Mouse (Mus musculus) gastrocnemius, postnatal 14 days (tissue): Measurements from ENCODE around the gene A630001G21Rik. TPM values are rescaled to one million over a fixed set of nuclear protein-coding genes. Genes with fewer than 3 reads are reported as not detected.

Source experiments
- DNase-seq: peaks from one replicate; pipeline ENCODE4 v3.0.0; 2021; ENCODE audit warnings: mixed read lengths
- intact Hi-C: fragments of 180-260 bp; cut with DNase I; formaldehyde crosslinking; loops from one replicate; pipeline ENCODE4 v1.15.1; 2025; ENCODE audit warnings: low total_unique reads
- total RNA-seq, 2 experiments: library from RNA; stranded (reverse); gene quantifications; 2 replicates each; pipeline ENCODE4 v1.2.3; 2021

A630001G21Rik gene
- total RNA-seq, 2 experiments from 2014 or later, result 0.90 TPM; not detected in 1

GRCm38 (mm10) chr1:85740923-85741322 lies 37.5 kb downstream of the A630001G21Rik start:
- intact Hi-C loops, result no loop called here
- DNase-seq, result no peak

GRCm38 (mm10) chr1:85739819-85740218 lies 38.6 kb downstream of the A630001G21Rik start:
- intact Hi-C loops, result no loop called here
- no peak for DNase-seq

- intact Hi-C loops, result no loop called here
- no peak for DNase-seq
These were observed 39.4 kb downstream of the A630001G21Rik start for GRCm38 (mm10) chr1:85739000-85739399.

GRCm38 (mm10) chr1:85736355-85737184 lies 41.9 kb downstream of the A630001G21Rik start:
- intact Hi-C loops, result no loop called here
- DNase-seq, result peak; percentile 47

GRCm38 (mm10) chr1:85735463-85736123 lies 42.9 kb downstream of the A630001G21Rik start:
- peak; percentile 24 for DNase-seq
- intact Hi-C loops, result no loop called here

GRCm38 (mm10) chr1:85734511-85734910 lies 43.9 kb downstream of the A630001G21Rik start:
- intact Hi-C loops, result no loop called here
- DNase-seq, result no peak

- no peak for DNase-seq
- intact Hi-C loops, result no loop called here
These were observed 45.9 kb downstream of the A630001G21Rik start for GRCm38 (mm10) chr1:85732581-85732980.

- intact Hi-C loops, result no loop called here
- DNase-seq, result no peak
These were observed 48.0 kb downstream of the A630001G21Rik start for GRCm38 (mm10) chr1:85730471-85730870.

GRCm38 (mm10) chr1:85720220-85720893 lies 58.1 kb downstream of the A630001G21Rik start:
- peak; percentile 7 for DNase-seq

GRCm38 (mm10) chr1:85719049-85719448 lies 59.4 kb downstream of the A630001G21Rik start:
- intact Hi-C loops, result no loop called here

More at GRCm38 (mm10) chr1:85720220-85720893, 58.1 kb downstream of the A630001G21Rik start:
- intact Hi-C loops, result no loop called here

GRCm38 (mm10) chr1:85716447-85717027 lies 61.9 kb downstream of the A630001G21Rik start:
- intact Hi-C loops, result no loop called here
- no peak for DNase-seq

More at GRCm38 (mm10) chr1:85719049-85719448, 59.4 kb downstream of the A630001G21Rik start:
- no peak for DNase-seq

- DNase-seq, result no peak
- intact Hi-C loops, result no loop called here
These were observed 63.9 kb downstream of the A630001G21Rik start for GRCm38 (mm10) chr1:85714501-85714900.

- intact Hi-C loops, result no loop called here
- no peak for DNase-seq
These were observed 71.7 kb downstream of the A630001G21Rik start for GRCm38 (mm10) chr1:85706754-85707153.

GRCm38 (mm10) chr1:85705552-85705951 lies 72.9 kb downstream of the A630001G21Rik start:
- intact Hi-C loops, result no loop called here
- no peak for DNase-seq

- intact Hi-C loops, result no loop called here
- peak; percentile 66 for DNase-seq
These were observed 74.9 kb downstream of the A630001G21Rik start for GRCm38 (mm10) chr1:85703245-85704186.

- DNase-seq, result no peak
- intact Hi-C loops, result no loop called here
These were observed 75.9 kb downstream of the A630001G21Rik start for GRCm38 (mm10) chr1:85702531-85702930.

- intact Hi-C loops, result no loop called here
- no peak for DNase-seq
These were observed 80.5 kb downstream of the A630001G21Rik start for GRCm38 (mm10) chr1:85697721-85698493.

GRCm38 (mm10) chr1:85695646-85696045 lies 82.8 kb downstream of the A630001G21Rik start:
- DNase-seq, result no peak
- intact Hi-C loops, result no loop called here
